Mouse (Mus musculus) testis, postnatal 10 days (tissue): Measurements from ENCODE around the gene Bivm.

Experiments used
- DNase-seq: peaks from one replicate; pipeline ENCODE4 v3.0.0; 2021; ENCODE audit warnings: low spot score

The Bivm gene

DNA sequence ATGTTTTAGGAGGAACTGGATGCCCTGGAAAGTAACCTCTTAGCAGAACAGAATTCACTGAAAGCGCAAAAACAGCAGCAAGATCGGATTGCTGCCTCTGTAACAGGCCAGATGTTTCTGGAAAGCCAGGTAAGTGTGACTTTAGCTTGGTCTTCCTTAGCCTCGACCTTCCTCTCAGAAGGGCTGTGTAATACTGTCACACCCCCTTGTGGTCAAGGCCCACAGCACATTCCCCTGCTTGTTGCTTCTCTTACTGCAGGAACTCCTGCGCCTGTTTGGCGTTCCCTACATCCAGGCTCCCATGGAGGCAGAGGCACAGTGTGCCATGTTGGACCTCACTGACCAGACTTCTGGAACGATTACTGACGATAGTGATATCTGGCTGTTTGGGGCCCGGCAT lies 55.1 kb downstream of the Bivm start:
- no peak for DNase-seq

DNA sequence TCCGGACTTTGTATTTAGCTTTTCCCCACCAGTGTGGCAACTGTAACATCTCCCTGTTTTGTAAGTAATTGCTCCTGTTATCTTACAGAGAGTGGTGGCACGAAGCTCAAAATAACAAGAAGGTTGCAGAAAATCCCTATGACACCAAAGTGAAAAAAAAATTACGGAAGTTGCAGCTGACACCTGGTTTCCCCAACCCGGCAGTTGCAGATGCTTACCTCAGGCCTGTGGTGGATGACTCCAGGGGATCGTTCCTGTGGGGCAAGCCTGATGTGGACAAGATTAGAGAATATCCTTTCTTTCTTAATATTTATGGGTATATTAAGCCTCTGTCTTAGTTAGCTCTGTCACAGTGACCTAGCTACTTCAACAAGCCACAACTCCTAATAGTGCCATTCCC lies 59.3 kb downstream of the Bivm start:
- no peak for DNase-seq

DNA sequence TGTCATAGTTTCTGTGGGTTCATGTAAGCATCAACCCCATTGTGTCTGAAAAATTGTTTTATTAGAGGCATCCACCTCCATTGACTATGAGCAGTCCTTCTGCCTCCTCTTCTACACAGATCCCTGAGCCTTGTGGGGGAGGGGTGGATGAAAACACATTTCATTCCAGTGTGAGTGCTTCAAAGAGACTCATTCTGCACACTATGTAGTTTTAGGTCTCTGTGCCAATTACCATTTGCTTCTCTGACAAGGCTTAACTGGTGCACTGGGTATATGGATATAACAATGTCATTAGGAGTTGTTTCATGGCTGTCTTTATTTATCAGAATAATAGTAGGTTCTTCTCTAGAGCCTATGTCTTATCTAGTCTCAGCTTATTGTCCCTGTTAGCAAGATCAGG lies 67.6 kb downstream of the Bivm start:
- DNase-seq: no peak
